Mouse (Mus musculus) megakaryocyte, adult 5-6 weeks (primary cell): ENCODE data around the gene Ulk4. TPM values are rescaled to one million over a fixed set of nuclear protein-coding genes. Genes with fewer than 3 reads are reported as not detected.

Experiments
- ATAC-seq: 2 replicates; pipeline ENCODE4 v1.8.0; 2016; ENCODE audit warnings: mild to moderate bottlenecking, inconsistent platforms; ENCODE audit not compliant: poor library complexity, severe bottlenecking
- total RNA-seq, 2 experiments: library from RNA; stranded (forward) in 1 of 2; stranded (reverse) in 1 of 2; fragments of 153-499, 151-499 nt in 1 of 2; fragments of 221-1000, 200-1000 nt in 1 of 2; gene quantifications; 2 replicates each; pipeline versions ENCODE4 v1.2.3 to v1.2.4; 2015 to 2017

Gene Ulk4
- total RNA-seq, 2 experiments from 2014 or later, result 0.20 to 1.0 TPM

GRCm38 (mm10) chr9:121030949-121031348, 246.0 kb downstream of the Ulk4 start:
- ATAC-seq, result no peak

GRCm38 (mm10) chr9:121029786-121030185, 247.2 kb downstream of the Ulk4 start:
- no peak for ATAC-seq

- ATAC-seq, result no peak
Measured at GRCm38 (mm10) chr9:121023526-121024264, 253.3 kb downstream of the Ulk4 start.

GRCm38 (mm10) chr9:121020360-121020759, 256.6 kb downstream of the Ulk4 start:
- no peak for ATAC-seq

- ATAC-seq, result no peak
Measured at GRCm38 (mm10) chr9:121019932-121020331, 257.1 kb downstream of the Ulk4 start.

GRCm38 (mm10) chr9:121018524-121019315, 258.3 kb downstream of the Ulk4 start:
- no peak for ATAC-seq

- ATAC-seq, result no peak
Measured at GRCm38 (mm10) chr9:121015810-121016502, 261.0 kb downstream of the Ulk4 start.

- ATAC-seq, result no peak
Measured at GRCm38 (mm10) chr9:121011540-121011939, 265.5 kb downstream of the Ulk4 start.

- ATAC-seq, result no peak
Measured at GRCm38 (mm10) chr9:121010544-121010943, 266.5 kb downstream of the Ulk4 start.

- ATAC-seq, result no peak
Measured at GRCm38 (mm10) chr9:121005961-121006360, 271.0 kb downstream of the Ulk4 start.

- no peak for ATAC-seq
Measured at GRCm38 (mm10) chr9:121001681-121002540, 275.1 kb downstream of the Ulk4 start.

GRCm38 (mm10) chr9:121000641-121001320, 276.2 kb downstream of the Ulk4 start:
- ATAC-seq, result no peak

- no peak for ATAC-seq
Measured at GRCm38 (mm10) chr9:120998696-120999095, 278.3 kb downstream of the Ulk4 start.

- ATAC-seq, result no peak
Measured at GRCm38 (mm10) chr9:120994223-120995155, 282.5 kb downstream of the Ulk4 start.

- ATAC-seq, result no peak
Measured at GRCm38 (mm10) chr9:120993004-120993403, 284.0 kb downstream of the Ulk4 start.

GRCm38 (mm10) chr9:120991801-120992200, 285.2 kb downstream of the Ulk4 start:
- no peak for ATAC-seq

- no peak for ATAC-seq
Measured at GRCm38 (mm10) chr9:120989806-120990700, 286.9 kb downstream of the Ulk4 start.

GRCm38 (mm10) chr9:120988088-120988487, 288.9 kb downstream of the Ulk4 start:
- ATAC-seq, result no peak
